Mouse (Mus musculus) hindbrain, postnatal 0 days (tissue): ENCODE results near the gene Kif4. TPM values are rescaled to one million over a fixed set of nuclear protein-coding genes. Genes with fewer than 3 reads are reported as not detected.

Source experiments
- ATAC-seq: fragments of 200-750 bp; cut with Nextera tagmentation; 2 replicates; pipeline ENCODE4 v1.8.0; 2017; ENCODE audit warnings: mild to moderate bottlenecking, moderate TSS enrichment, moderate library complexity
- DNase-seq: peaks from one replicate; pipeline ENCODE4 v3.0.0-alpha.2; 2015; ENCODE audit warnings: low spot score
- H3K27ac ChIP-seq: fragments of 300-500 bp; sonication (generic); 2 replicates; pipeline ENCODE4 v1.5.1; 2014; ENCODE audit warnings: mild to moderate bottlenecking
- H3K27me3 ChIP-seq: fragments of 300-500 bp; sonication (generic); 2 replicates; pipeline ENCODE4 v1.6.1; 2014; ENCODE audit warnings: low read length, mixed read lengths; ENCODE audit not compliant: insufficient read depth
- H3K36me3 ChIP-seq: fragments of 300-500 bp; sonication (generic); 2 replicates; pipeline ENCODE4 v1.6.1; 2014; ENCODE audit warnings: low read length, mixed read lengths; ENCODE audit not compliant: insufficient read depth
- H3K4me1 ChIP-seq: fragments of 300-500 bp; sonication (generic); 2 replicates; pipeline ENCODE4 v1.6.1; 2014; ENCODE audit warnings: antibody characterized with exemption, low read length, mixed read lengths; ENCODE audit not compliant: insufficient read depth
- H3K4me2 ChIP-seq: fragments of 300-500 bp; sonication (generic); 2 replicates; pipeline ENCODE4 v1.6.1; 2014; ENCODE audit warnings: low read depth, mild to moderate bottlenecking, low read length, moderate library complexity, mixed read lengths
- H3K4me3 ChIP-seq: fragments of 300-500 bp; sonication (generic); 2 replicates; pipeline ENCODE4 v1.5.1; 2014; ENCODE audit warnings: low read length
- H3K9ac ChIP-seq: fragments of 300-500 bp; sonication (generic); replicated peaks from 2 replicates; pipeline ENCODE4 v1.6.1; 2014; ENCODE audit warnings: mild to moderate bottlenecking, low read length, moderate library complexity, mixed read lengths
- H3K9me3 ChIP-seq: fragments of 300-500 bp; sonication (generic); 2 replicates; pipeline ENCODE4 v1.6.1; 2016; ENCODE audit warnings: low read length, mixed read lengths
- CTCF ChIP-seq: IDR thresholded peaks from 2 replicates; pipeline ENCODE4 v1.5.1; 2016; ENCODE audit warnings: antibody characterized with exemption, control low read depth, low read depth
- WGBS: fragments of 180-500 bp; shearing (Covaris S2); extraction: QIAGEN DNeasy Blood & Tissue Kit; methylation state at CpG from one replicate; pipeline ENCODE4 v1.1.7; 2014; 5-methylcytosine and 5-hydroxymethylcytosine counted together
- polyA plus RNA-seq: library from polyadenylated mRNA; unstranded; fragments of >200 nt; fragmentation: Nextera tagmentation; extraction: Ambion mirVana; gene quantifications from 2 replicates; pipeline ENCODE4 v1.2.1, GENCODE M21; 2015
- total RNA-seq: library from RNA; depleted of rRNA; stranded (reverse); fragments of >200 nt; gene quantifications from 2 replicates; pipeline ENCODE4 v1.2.3, GENCODE M21; 2014

Kif4 gene
- total and polyA plus RNA-seq, 2 experiments from 2014 or later: 4.1 to 5.2 TPM

- Histone ChIP-seq H3K4me2 (no peak overlapping the region), H3K4me3 (no peak overlapping the region), H3K9me3 (no peaks in the 10 kb centered on the region), H3K27ac (no peak overlapping the region), H3K27me3 (no peaks in the 10 kb centered on the region), H3K9ac (no peak overlapping the region), H3K4me1 (no peaks in the 10 kb centered on the region), H3K36me3 (no peaks in the 10 kb centered on the region)
- ATAC-seq (no peak), DNase-seq (no peak)
- TF ChIP-seq CTCF: no peak
- 83% methylated on average over 4 of the region's 4 CpGs for WGBS
These were observed 1.3 kb upstream of the Kif4 start for GRCm38 (mm10) chrX:100624242-100624641.

- no peaks in the 10 kb centered on the region for H3K4me1 ChIP-seq
- H3K27me3 ChIP-seq: no peaks in the 10 kb centered on the region
- peak overlapping the region; percentile 49 for H3K4me3 ChIP-seq
- WGBS: 42% methylated on average over 7 of the region's 7 CpGs
- H3K9ac ChIP-seq: peak overlapping the region; percentile 56; the same call in 1 of the 2 replicates
- H3K27ac ChIP-seq: no peak overlapping the region
- ATAC-seq (no peak), DNase-seq (no peak)
- no peak for TF ChIP-seq CTCF
- H3K4me2 ChIP-seq: peak overlapping the region; percentile 78
- no peaks in the 10 kb centered on the region for H3K36me3 ChIP-seq
- no peaks in the 10 kb centered on the region for H3K9me3 ChIP-seq
These were observed 391 bp upstream of the Kif4 start for GRCm38 (mm10) chrX:100625146-100625545.

- TF ChIP-seq CTCF: no peak
These were observed 561 bp downstream of the Kif4 start, which contains the start of gene Pdzd11 for GRCm38 (mm10) chrX:100625802-100626793. TSS of gene Pdzd11 (minus strand) at chrX:100626568.

GRCm38 (mm10) chrX:100629076-100629475 lies 3.5 kb downstream of the Kif4 start:
- Histone ChIP-seq H3K4me1 (no peaks in the 10 kb centered on the region), H3K36me3 (no peaks in the 10 kb centered on the region), H3K4me3 (no peak overlapping the region), H3K27me3 (no peaks in the 10 kb centered on the region), H3K9me3 (no peaks in the 10 kb centered on the region), H3K4me2 (no peak overlapping the region), H3K27ac (no peak overlapping the region), H3K9ac (no peak overlapping the region)
- ATAC-seq (no peak), DNase-seq (no peak)
- no peak for TF ChIP-seq CTCF
- 81% methylated on average over 2 of the region's 2 CpGs for WGBS

More at GRCm38 (mm10) chrX:100625802-100626793, 561 bp downstream of the Kif4 start, which contains the start of gene Pdzd11:
- peak within 1 kb of the TSS; percentile 49 for H3K4me3 ChIP-seq
- peak within 1 kb of the TSS; percentile 56; the same call in 1 of the 2 replicates for H3K9ac ChIP-seq
- H3K4me2 ChIP-seq: peak within 1 kb of the TSS; percentile 78
- no peaks in the 10 kb centered on the region for H3K36me3 ChIP-seq
- no peaks in the 10 kb centered on the region for H3K9me3 ChIP-seq
- DNase-seq (peak; percentile 96), ATAC-seq (peak; percentile 100)
- H3K27me3 ChIP-seq: no peaks in the 10 kb centered on the region
- H3K4me1 ChIP-seq: no peaks in the 10 kb centered on the region
- peak within 1 kb of the TSS; percentile 38; the same call in 1 of the 2 replicates for H3K27ac ChIP-seq
- WGBS: 27% methylated on average over 62 of the region's 62 CpGs

- no peaks in the 10 kb centered on the region for H3K9me3 ChIP-seq
- H3K36me3 ChIP-seq: no peaks in the 10 kb centered on the region
- H3K9ac ChIP-seq: no peak overlapping the region
- no peak overlapping the region for H3K4me2 ChIP-seq
- H3K4me3 ChIP-seq: no peak overlapping the region
- no peaks in the 10 kb centered on the region for H3K27me3 ChIP-seq
- DNase-seq: no peak
- WGBS: 92% methylated on average over 8 of the region's 8 CpGs
- H3K4me1 ChIP-seq: no peaks in the 10 kb centered on the region
- H3K27ac ChIP-seq: no peak overlapping the region
- no peak for TF ChIP-seq CTCF
- ATAC-seq: no peak
These were observed 12.9 kb downstream of the Kif4 start for GRCm38 (mm10) chrX:100638477-100638876.

- Histone ChIP-seq H3K27ac (no peak overlapping the region), H3K9ac (no peak overlapping the region), H3K4me2 (no peak overlapping the region), H3K4me1 (no peaks in the 10 kb centered on the region), H3K4me3 (no peak overlapping the region), H3K36me3 (no peaks in the 10 kb centered on the region), H3K27me3 (no peaks in the 10 kb centered on the region), H3K9me3 (no peaks in the 10 kb centered on the region)
- DNase-seq: no peak
- TF ChIP-seq CTCF: no peak
- no peak for ATAC-seq
These were observed 27.3 kb downstream of the Kif4 start for GRCm38 (mm10) chrX:100652848-100653247.

- no peak for TF ChIP-seq CTCF
- Histone ChIP-seq H3K4me2 (no peak overlapping the region), H3K4me3 (no peak overlapping the region), H3K4me1 (no peaks in the 10 kb centered on the region), H3K9me3 (no peaks in the 10 kb centered on the region), H3K9ac (no peak overlapping the region), H3K36me3 (no peaks in the 10 kb centered on the region), H3K27ac (no peak overlapping the region), H3K27me3 (no peaks in the 10 kb centered on the region)
- WGBS: 86% methylated on average over 2 of the region's 2 CpGs
- no peak for ATAC-seq
- no peak for DNase-seq
These were observed 39.3 kb downstream of the Kif4 start for GRCm38 (mm10) chrX:100664825-100665224.
